Mouse (Mus musculus): ENCODE measurements around the gene Tk1.
"Not testable (repeated sequence)": the region's sequence is repeated elsewhere in the genome, so short reads cannot be mapped to it uniquely, and the experiment has no call there.

Gene Tk1

GRCm38 (mm10) chr11:117820173-117820572 is 5.7 kb downstream of the Tk1 start:
- no peak for DNase-seq

GRCm38 (mm10) chr11:117819095-117819494 is 6.8 kb downstream of the Tk1 start:
- no peak for DNase-seq

GRCm38 (mm10) chr11:117816389-117816996 is 9.4 kb downstream of the Tk1 start:
- no peak for DNase-seq

DNA sequence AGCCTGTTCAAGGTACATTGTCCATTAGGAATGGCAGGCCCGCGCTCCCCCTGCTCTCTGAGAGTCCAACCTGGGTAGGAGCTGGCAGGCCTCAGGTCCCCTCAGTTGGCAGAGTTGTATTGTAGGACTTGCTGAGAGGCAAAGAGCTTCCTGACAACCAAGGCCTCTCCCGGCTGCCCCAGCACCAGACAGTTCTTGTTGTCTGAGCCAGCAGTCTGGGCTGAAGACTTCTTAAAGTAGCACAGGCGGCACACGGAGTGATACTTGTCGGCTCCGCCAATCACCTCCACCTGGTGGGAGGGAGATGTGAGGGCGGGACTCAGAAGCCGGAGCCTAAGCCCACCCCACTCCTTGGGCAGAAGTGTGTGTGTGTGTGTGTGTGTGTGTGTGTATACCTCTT is 10.0 kb downstream of the Tk1 start:
- DNase-seq = not testable (repeated sequence)

DNA sequence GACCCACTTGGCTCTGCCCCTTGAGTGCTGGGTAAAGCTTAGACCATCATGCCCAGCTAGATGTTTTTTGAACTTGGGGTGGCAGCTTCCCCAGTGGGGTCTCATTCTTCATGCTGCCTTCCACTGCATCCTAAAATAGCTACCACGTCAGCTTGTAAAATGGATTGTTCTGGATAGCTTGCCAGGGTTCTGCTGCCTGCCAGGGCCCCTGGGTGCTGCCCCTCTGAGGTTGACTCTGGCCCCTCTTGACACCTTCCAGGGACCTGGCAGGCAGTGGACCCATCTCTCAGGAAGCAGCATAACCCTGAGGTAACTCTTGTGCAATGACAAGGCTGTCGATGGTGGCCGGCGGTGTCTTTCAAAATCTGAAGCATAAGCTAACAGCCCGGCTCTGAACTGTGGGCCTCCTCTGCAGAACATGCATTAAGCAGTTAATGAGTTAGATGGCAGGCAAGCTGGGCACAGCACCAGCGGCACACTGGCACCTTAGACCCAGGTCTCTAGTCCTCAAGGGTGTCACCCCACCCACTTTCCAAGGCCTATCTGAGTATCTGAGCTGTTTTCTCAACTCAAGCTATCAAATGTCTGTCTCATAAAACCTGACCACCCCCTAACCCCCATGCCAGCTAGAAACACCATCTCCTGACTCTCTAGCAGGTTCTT is 11.1 kb downstream of the Tk1 start:
- DNase-seq = no peak

DNA sequence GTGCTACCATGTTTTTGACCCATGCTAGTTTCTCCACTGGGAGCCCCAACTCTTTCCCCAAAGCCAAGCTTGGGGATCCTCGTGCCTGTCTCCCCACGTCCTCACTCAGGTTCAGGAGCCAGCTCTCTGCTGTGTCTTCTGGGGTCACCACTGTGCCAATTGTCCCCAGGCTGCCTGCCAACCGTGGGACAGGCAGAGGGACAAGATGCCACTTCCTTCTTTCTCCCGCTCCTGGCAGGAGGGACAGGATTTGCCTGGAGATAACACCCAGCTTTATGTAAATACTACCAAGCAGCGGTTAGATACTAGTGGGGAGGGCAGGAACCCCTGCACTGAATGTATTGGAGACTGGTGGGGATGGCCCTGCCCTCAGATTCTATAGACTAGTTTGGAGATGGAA is 12.0 kb downstream of the Tk1 start:
- no peak for DNase-seq

- peak; percentile 84 for DNase-seq
Observed at GRCm38 (mm10) chr11:117810401-117811046, 15.4 kb downstream of the Tk1 start.

GRCm38 (mm10) chr11:117809407-117810311 is 16.2 kb downstream of the Tk1 start, which contains the start of the genes Gm20708 and Syngr2:
Gene Gm20708 (plus strand): TSS chr11:117809668.
Gene Syngr2 (plus strand): TSS chr11:117809668.
- DNase-seq = peak; percentile 76

DNA sequence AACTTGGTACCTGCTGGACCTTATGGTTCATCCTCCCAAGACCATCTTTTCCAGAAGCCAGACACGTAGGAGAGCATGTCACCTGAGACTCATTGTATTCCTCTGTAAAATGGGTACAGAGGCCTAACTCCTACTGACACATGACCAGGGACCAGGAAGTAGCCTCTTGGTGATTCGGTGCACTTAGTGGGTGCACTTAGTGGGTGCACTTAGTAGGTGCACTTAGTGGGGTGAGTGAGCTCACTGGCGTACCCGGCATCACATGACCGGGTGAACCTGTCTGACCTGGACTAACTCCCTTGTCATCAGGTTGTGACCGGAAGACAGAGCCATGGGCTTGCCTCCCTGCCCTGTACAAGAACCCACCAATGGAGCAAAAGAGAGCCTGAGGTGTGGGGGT is 19.1 kb downstream of the Tk1 start:
- no peak for DNase-seq

GRCm38 (mm10) chr11:117803166-117803688 is 22.7 kb downstream of the Tk1 start:
- no peak for DNase-seq

DNA sequence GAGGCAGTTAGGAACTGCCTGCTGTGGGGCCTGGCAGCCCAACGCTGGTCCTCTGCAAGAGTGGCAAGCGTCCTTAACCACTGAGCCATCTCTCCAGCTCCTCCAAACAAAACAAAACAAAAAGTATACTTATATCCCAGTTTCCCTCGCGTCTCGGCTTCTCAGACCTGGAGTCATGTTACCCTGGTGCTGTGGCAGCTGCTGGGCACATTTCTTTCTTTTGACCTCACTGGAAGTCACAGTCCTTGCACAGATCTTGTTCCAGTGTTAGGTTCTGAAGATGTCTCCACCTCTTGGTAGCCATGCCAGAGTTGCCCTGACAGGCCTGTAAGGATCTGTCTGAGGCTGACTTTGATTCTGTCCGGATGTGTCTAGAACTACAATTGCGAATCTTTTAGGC is 24.2 kb downstream of the Tk1 start:
- no peak for DNase-seq

DNA sequence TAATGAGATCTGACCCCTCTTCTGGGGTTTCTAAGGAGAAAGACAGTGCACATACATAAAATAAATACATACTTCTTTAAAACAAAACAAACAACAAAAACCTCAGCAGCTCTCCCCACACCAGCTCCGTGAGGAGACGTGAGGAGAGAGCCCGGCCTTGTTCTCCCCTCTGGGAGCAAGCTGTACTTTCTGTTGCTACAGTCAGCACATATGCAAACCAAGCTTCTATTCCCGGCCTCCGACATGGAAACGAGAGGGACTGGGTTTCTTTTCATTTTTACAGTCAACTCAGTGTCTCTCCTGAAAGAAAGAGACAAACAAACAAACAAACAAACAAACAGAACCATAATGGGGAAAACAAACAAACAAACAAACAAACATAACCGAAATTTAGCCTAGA is 25.9 kb downstream of the Tk1 start:
- DNase-seq = no peak

DNA sequence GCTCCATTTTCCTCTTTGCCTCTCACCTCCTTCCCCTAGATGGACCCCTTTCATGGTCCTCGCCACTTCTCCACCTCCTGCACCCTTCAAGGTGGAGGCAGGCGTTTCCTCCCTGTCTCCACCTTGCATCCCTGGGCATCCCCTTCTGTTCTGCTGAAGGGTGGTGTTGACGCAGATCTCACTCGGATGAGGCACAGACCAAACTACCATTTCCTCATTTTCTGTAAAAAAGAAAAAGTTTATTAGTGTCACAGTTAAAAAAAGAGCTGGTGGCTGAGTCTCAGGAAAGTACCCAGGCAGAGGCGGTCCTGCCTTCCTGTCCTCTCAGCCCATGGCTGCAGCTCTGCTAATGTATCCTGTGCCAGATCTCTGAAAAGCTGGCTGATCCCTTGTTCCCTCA is 26.7 kb downstream of the Tk1 start:
- no peak for DNase-seq

DNA sequence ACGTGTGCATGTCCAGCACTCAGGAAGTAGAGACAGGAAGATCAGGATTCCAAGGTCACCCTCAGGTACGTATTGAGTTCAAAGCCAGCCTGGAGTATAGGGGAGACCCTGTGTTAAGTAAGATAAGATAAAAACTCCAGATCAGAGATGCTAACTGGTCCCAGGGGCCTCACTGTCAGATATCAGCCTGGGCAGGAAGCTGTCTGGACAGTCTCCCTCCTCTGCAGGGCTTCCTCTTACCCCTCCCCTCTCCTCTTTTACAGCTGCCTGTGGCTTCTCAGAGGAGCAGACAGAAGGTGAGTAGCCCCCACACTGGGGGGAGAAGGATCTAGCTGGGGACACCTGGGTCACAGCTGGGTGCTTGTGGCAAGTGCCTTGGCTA is 27.7 kb downstream of the Tk1 start:
- DNase-seq = peak; percentile 41

- DNase-seq = peak; percentile 21
Observed at GRCm38 (mm10) chr11:117797511-117798159, 28.3 kb downstream of the Tk1 start, which contains the start of gene 6030468B19Rik. Gene 6030468B19Rik (plus strand): TSS chr11:117797660.

- peak; percentile 27 for DNase-seq
Observed at GRCm38 (mm10) chr11:117796954-117797353, 28.9 kb downstream of the Tk1 start.

- peak; percentile 48 for DNase-seq
Observed at GRCm38 (mm10) chr11:117794035-117794551, 31.8 kb downstream of the Tk1 start.

GRCm38 (mm10) chr11:117792281-117792888 is 33.5 kb downstream of the Tk1 start:
- peak; percentile 53 for DNase-seq

DNA sequence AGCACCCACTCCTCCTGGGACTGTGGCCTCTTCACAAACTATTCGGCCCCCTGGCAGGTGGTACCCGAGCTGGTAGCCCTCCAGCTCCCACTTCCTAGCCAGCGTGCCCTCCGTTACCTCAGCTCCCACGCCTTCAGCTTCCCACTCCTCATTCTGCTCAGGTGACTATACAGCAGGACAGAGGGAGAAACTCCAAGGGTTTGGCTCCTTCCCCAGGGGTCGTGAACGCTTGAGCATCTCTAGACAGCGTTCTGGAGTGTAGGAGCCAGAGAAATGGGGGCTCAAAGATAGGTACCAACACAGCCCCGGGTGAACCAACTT is 34.5 kb downstream of the Tk1 start:
- DNase-seq = no peak

GRCm38 (mm10) chr11:117790703-117791440 is 35.0 kb downstream of the Tk1 start:
- peak; percentile 34 for DNase-seq

GRCm38 (mm10) chr11:117790286-117790685 is 35.6 kb downstream of the Tk1 start:
- DNase-seq = peak; percentile 73

Data from thymus, postnatal 25 days (tissue).